Comparison of ENCODE assay signal across 19 mouse cellular contexts in genomic region chr11:9647991-9648390, GRCm38 (mm10).
DNase-seq lines count a peak whose midpoint lies in the region; ATAC-seq and TF ChIP-seq lines count a peak whose summit lies in the region.
"Had no signal": no experiment of that assay in that cellular context is flagged by ENCODE, and none has a peak within 500 bp of the region (broad histone marks: within the 10 kb centered on the region; RNA-seq: fewer than 3 reads in every experiment).

No protein-coding gene starts in this region.

- peak; percentile 16 for DNase-seq in hindbrain, postnatal 0 days (ENCODE audit: low spot score)
- no peak for DNase-seq in hindbrain, embryonic 10.5 days (ENCODE audit: low spot score)
- DNase-seq in midbrain, postnatal 0 days (ENCODE audit: low spot score) = peak; percentile 23
- DNase-seq in WW6 (ENCODE audit: low read depth, low spot score) = peak; percentile 9
- peak; percentile 10 for DNase-seq in mesoderm, embryonic 11.5 days (ENCODE audit: low read depth, low spot score)
- no peak for DNase-seq in frontal cortex, postnatal 14 days (ENCODE audit: low spot score in 2 of 2)
- no peak for DNase-seq in gastrocnemius, postnatal 25 days
- DNase-seq: adrenal gland, adult 2 months; heart, adult 18-20 months; heart, postnatal 36 days; kidney, adult 8-10 months; layer of hippocampus, adult 9-11 months; left cerebral cortex, postnatal 4 days; right cerebral cortex, postnatal 14 days had no signal

- TF ChIP-seq CTCF in hindbrain, postnatal 0 days (IDR thresholded peaks at IDR 0.05; ENCODE audit: low read depth) = peak; percentile 41
- peak; percentile 47 for TF ChIP-seq CTCF in midbrain, postnatal 0 days (IDR thresholded peaks at IDR 0.05)

- H3K4me1 ChIP-seq in hindbrain, postnatal 0 days (ENCODE audit: insufficient read depth, low read length) = no peaks in the 10 kb centered on the region
- H3K4me1 ChIP-seq in hindbrain, embryonic 10.5 days (replicated peaks) = no peaks in the 10 kb centered on the region
- H3K4me1 ChIP-seq in midbrain, postnatal 0 days (ENCODE audit: insufficient read depth, low read length) = no peaks in the 10 kb centered on the region
- no peaks in the 10 kb centered on the region for H3K4me1 ChIP-seq in midbrain, embryonic 15.5 days
- H3K4me1 ChIP-seq: embryonic facial prominence, embryonic 15.5 days; lung, embryonic 15.5 days; neural tube, embryonic 15.5 days; stomach, embryonic 15.5 days had no signal

- WGBS in hindbrain, postnatal 0 days = 72% methylated on average over 3 of the region's 3 CpGs
- 66% methylated on average over 3 of the region's 3 CpGs for WGBS in hindbrain, embryonic 10.5 days
- 59% methylated on average over 3 of the region's 3 CpGs for WGBS in midbrain, postnatal 0 days
- WGBS in midbrain, embryonic 15.5 days = 62% methylated on average over 3 of the region's 3 CpGs

- H3K4me2 ChIP-seq in hindbrain, postnatal 0 days (ENCODE audit: low read depth, low read length) = no peak overlapping the region
- H3K4me2 ChIP-seq in midbrain, postnatal 0 days (ENCODE audit: low read depth, low read length, poor library complexity, severe bottlenecking) = no peak overlapping the region
- no peak overlapping the region for H3K4me2 ChIP-seq in midbrain, embryonic 15.5 days
- H3K4me2 ChIP-seq: embryonic facial prominence, embryonic 15.5 days; lung, embryonic 15.5 days; neural tube, embryonic 15.5 days; stomach, embryonic 15.5 days had no signal

- no peak overlapping the region for H3K27ac ChIP-seq in hindbrain, postnatal 0 days
- H3K27ac ChIP-seq in hindbrain, embryonic 10.5 days = no peak overlapping the region
- H3K27ac ChIP-seq in midbrain, postnatal 0 days (ENCODE audit: low read depth, low read length) = no peak overlapping the region
- H3K27ac ChIP-seq in midbrain, embryonic 15.5 days = no peak overlapping the region
- H3K27ac ChIP-seq: embryonic facial prominence, embryonic 15.5 days; lung, embryonic 15.5 days; neural tube, embryonic 15.5 days; stomach, embryonic 15.5 days had no signal

- no peak overlapping the region for H3K4me3 ChIP-seq in hindbrain, postnatal 0 days (ENCODE audit: low read length)
- no peak overlapping the region for H3K4me3 ChIP-seq in hindbrain, embryonic 10.5 days
- no peak overlapping the region for H3K4me3 ChIP-seq in midbrain, postnatal 0 days (ENCODE audit: low read depth, low read length)
- H3K4me3 ChIP-seq in midbrain, embryonic 15.5 days = no peak overlapping the region
- H3K4me3 ChIP-seq: embryonic facial prominence, embryonic 15.5 days; lung, embryonic 15.5 days; neural tube, embryonic 15.5 days; stomach, embryonic 15.5 days had no signal

- H3K9ac ChIP-seq in hindbrain, postnatal 0 days (replicated peaks; ENCODE audit: low read length) = no peak overlapping the region
- H3K9ac ChIP-seq in midbrain, postnatal 0 days (replicated peaks; ENCODE audit: low read length, poor library complexity, severe bottlenecking) = no peak overlapping the region
- no peak overlapping the region for H3K9ac ChIP-seq in midbrain, embryonic 15.5 days
- H3K9ac ChIP-seq: embryonic facial prominence, embryonic 15.5 days; lung, embryonic 15.5 days; neural tube, embryonic 15.5 days; stomach, embryonic 15.5 days had no signal

- H3K9me3 ChIP-seq in hindbrain, postnatal 0 days (ENCODE audit: low read length) = no peaks in the 10 kb centered on the region
- 0 out of 2 replicates have a peak, but pooled peaks cover 3% of the 10 kb centered on the region for H3K9me3 ChIP-seq in hindbrain, embryonic 10.5 days
- H3K9me3 ChIP-seq in midbrain, postnatal 0 days (ENCODE audit: low read length) = no peaks in the 10 kb centered on the region
- H3K9me3 ChIP-seq in midbrain, embryonic 15.5 days = no peaks in the 10 kb centered on the region
- H3K9me3 ChIP-seq: embryonic facial prominence, embryonic 15.5 days; lung, embryonic 15.5 days; neural tube, embryonic 15.5 days; stomach, embryonic 15.5 days had no signal

- no peaks in the 10 kb centered on the region for H3K27me3 ChIP-seq in hindbrain, postnatal 0 days (ENCODE audit: insufficient read depth, low read length)
- H3K27me3 ChIP-seq in hindbrain, embryonic 10.5 days (ENCODE audit: insufficient read depth, poor library complexity, severe bottlenecking) = no peaks in the 10 kb centered on the region
- no peaks in the 10 kb centered on the region for H3K27me3 ChIP-seq in midbrain, postnatal 0 days (ENCODE audit: insufficient read depth, low read length)
- H3K27me3 ChIP-seq in midbrain, embryonic 15.5 days (replicated peaks) = no peaks in the 10 kb centered on the region
- H3K27me3 ChIP-seq: embryonic facial prominence, embryonic 15.5 days; lung, embryonic 15.5 days; neural tube, embryonic 15.5 days; stomach, embryonic 15.5 days had no signal

- ATAC-seq in hindbrain, postnatal 0 days = no peak
- ATAC-seq in midbrain, postnatal 0 days (ENCODE audit: low FRiP score) = no peak
- ATAC-seq in midbrain, embryonic 15.5 days (replicated peaks) = no peak

- H3K36me3 ChIP-seq in hindbrain, postnatal 0 days (ENCODE audit: insufficient read depth, low read length) = no peaks in the 10 kb centered on the region
- H3K36me3 ChIP-seq in hindbrain, embryonic 10.5 days = no peaks in the 10 kb centered on the region
- H3K36me3 ChIP-seq in midbrain, postnatal 0 days (ENCODE audit: insufficient read depth, low read length) = no peaks in the 10 kb centered on the region
- no peaks in the 10 kb centered on the region for H3K36me3 ChIP-seq in midbrain, embryonic 15.5 days (replicated peaks)
- H3K36me3 ChIP-seq: embryonic facial prominence, embryonic 15.5 days; lung, embryonic 15.5 days; neural tube, embryonic 15.5 days; stomach, embryonic 15.5 days had no signal

Comparison
In these comparisons a context has a peak if more than half of its experiments do, and no peak if none do; other contexts are left out.
1. DNase-seq: peak in hindbrain, postnatal 0 days (single experiment), midbrain, postnatal 0 days (single experiment), WW6 (single experiment) and mesoderm, embryonic 11.5 days (single experiment); none in hindbrain, embryonic 10.5 days (single experiment), frontal cortex, postnatal 14 days (0 of 2) and gastrocnemius, postnatal 25 days (single experiment).